Mouse (Mus musculus): ENCODE results near the gene Hist1h3a. TPM values are rescaled to one million over a fixed set of nuclear protein-coding genes. Genes with fewer than 3 reads are reported as not detected.

Gene Hist1h3a
- polyA plus RNA-seq (2014; fragmentation: Illumina TruSeq; extraction: RNeasy Lipid Tissue Mini Kit (QIAGEN cat#74804); ENCODE audit: insufficient read depth, low read depth, low replicate concordance) = not detected

GRCm38 (mm10) chr13:23761871-23762821 is at the start of gene Hist1h3a:
Hist1h3a (minus strand) TSS chr13:23762386.

GRCm38 (mm10) chr13:23806422-23807052 is 44.4 kb upstream of the Hist1h3a start, which contains the start of gene Slc17a2:
Slc17a2 (plus strand) TSS chr13:23806993.

GRCm38 (mm10) chr13:23769613-23770012 is 7.4 kb upstream of the Hist1h3a start, which contains the start of gene Trim38:
Trim38 (plus strand) TSS chr13:23769913.

GRCm38 (mm10) chr13:23763586-23764323 is 1.6 kb upstream of the Hist1h3a start, which contains the start of gene Hist1h1a:
Hist1h1a (plus strand) TSS chr13:23763666.

GRCm38 (mm10) chr13:23760972-23761864 is 968 bp downstream of the Hist1h3a start, which contains the start of gene Hist1h4a:
Hist1h4a (minus strand) TSS chr13:23761230.

GRCm38 (mm10) chr13:23756790-23757189 is 5.4 kb downstream of the Hist1h3a start, which contains the start of gene Hist1h4b:
Hist1h4b (plus strand) TSS chr13:23757013.

GRCm38 (mm10) chr13:23752067-23752741 is 10.0 kb downstream of the Hist1h3a start, which contains the start of gene Hist1h3b:
Hist1h3b (plus strand) TSS chr13:23752267.

GRCm38 (mm10) chr13:23750839-23751477 is 11.2 kb downstream of the Hist1h3a start, which contains the start of gene Hist1h2ab:
Hist1h2ab (plus strand) TSS chr13:23751126.

GRCm38 (mm10) chr13:23746201-23747080 is 15.7 kb downstream of the Hist1h3a start, which contains the start of gene Hist1h2bb:
Hist1h2bb (plus strand) TSS chr13:23746734.

GRCm38 (mm10) chr13:23745381-23746161 is 16.6 kb downstream of the Hist1h3a start, which contains the start of gene Hist1h3c:
Hist1h3c (minus strand) TSS chr13:23745602.

GRCm38 (mm10) chr13:23738677-23739068 is 23.5 kb downstream of the Hist1h3a start, which contains the start of gene Hist1h1c:
Hist1h1c (plus strand) TSS chr13:23738808.

Other genes with a start within 250 kb of the Hist1h3a start
- gene Hist1h4h, start 231.3 kb downstream of the Hist1h3a start, polyA plus RNA-seq (2014; fragmentation: Illumina TruSeq; extraction: RNeasy Lipid Tissue Mini Kit (QIAGEN cat#74804); ENCODE audit: insufficient read depth, low read depth, low replicate concordance) = 16.1 TPM
- gene Hist1h2af, start 228.5 kb downstream of the Hist1h3a start, polyA plus RNA-seq (2014; fragmentation: Illumina TruSeq; extraction: RNeasy Lipid Tissue Mini Kit (QIAGEN cat#74804); ENCODE audit: insufficient read depth, low read depth, low replicate concordance) = not detected
- gene Hist1h3g, start 227.0 kb downstream of the Hist1h3a start, polyA plus RNA-seq (2014; fragmentation: Illumina TruSeq; extraction: RNeasy Lipid Tissue Mini Kit (QIAGEN cat#74804); ENCODE audit: insufficient read depth, low read depth, low replicate concordance) = not detected
- 0.28 TPM for gene Hist1h2bh, start 219.0 kb downstream of the Hist1h3a start, polyA plus RNA-seq (2014; fragmentation: Illumina TruSeq; extraction: RNeasy Lipid Tissue Mini Kit (QIAGEN cat#74804); ENCODE audit: insufficient read depth, low read depth, low replicate concordance)
- not detected for gene Hist1h3f, start 218.3 kb downstream of the Hist1h3a start, polyA plus RNA-seq (2014; fragmentation: Illumina TruSeq; extraction: RNeasy Lipid Tissue Mini Kit (QIAGEN cat#74804); ENCODE audit: insufficient read depth, low read depth, low replicate concordance)
- not detected for gene Hist1h4f, start 210.7 kb downstream of the Hist1h3a start, polyA plus RNA-seq (2014; fragmentation: Illumina TruSeq; extraction: RNeasy Lipid Tissue Mini Kit (QIAGEN cat#74804); ENCODE audit: insufficient read depth, low read depth, low replicate concordance)
- gene Hist1h1d, start 209.1 kb downstream of the Hist1h3a start, polyA plus RNA-seq (2014; fragmentation: Illumina TruSeq; extraction: RNeasy Lipid Tissue Mini Kit (QIAGEN cat#74804); ENCODE audit: insufficient read depth, low read depth, low replicate concordance) = 0.08 TPM
- not detected for gene Hist1h3e, start 200.0 kb downstream of the Hist1h3a start, polyA plus RNA-seq (2014; fragmentation: Illumina TruSeq; extraction: RNeasy Lipid Tissue Mini Kit (QIAGEN cat#74804); ENCODE audit: insufficient read depth, low read depth, low replicate concordance)
- not detected for gene Hist1h2ae, start 191.2 kb downstream of the Hist1h3a start, polyA plus RNA-seq (2014; fragmentation: Illumina TruSeq; extraction: RNeasy Lipid Tissue Mini Kit (QIAGEN cat#74804); ENCODE audit: insufficient read depth, low read depth, low replicate concordance)
- 1.5 TPM for gene Hist1h2bg, start 191.0 kb downstream of the Hist1h3a start, polyA plus RNA-seq (2014; fragmentation: Illumina TruSeq; extraction: RNeasy Lipid Tissue Mini Kit (QIAGEN cat#74804); ENCODE audit: insufficient read depth, low read depth, low replicate concordance)
- gene Hist1h2bf, start 188.2 kb downstream of the Hist1h3a start, polyA plus RNA-seq (2014; fragmentation: Illumina TruSeq; extraction: RNeasy Lipid Tissue Mini Kit (QIAGEN cat#74804); ENCODE audit: insufficient read depth, low read depth, low replicate concordance) = not detected
- gene Hist1h2ad, start 188.0 kb downstream of the Hist1h3a start, polyA plus RNA-seq (2014; fragmentation: Illumina TruSeq; extraction: RNeasy Lipid Tissue Mini Kit (QIAGEN cat#74804); ENCODE audit: insufficient read depth, low read depth, low replicate concordance) = not detected
- 1.1 TPM for gene Hist1h3d, start 186.6 kb downstream of the Hist1h3a start, polyA plus RNA-seq (2014; fragmentation: Illumina TruSeq; extraction: RNeasy Lipid Tissue Mini Kit (QIAGEN cat#74804); ENCODE audit: insufficient read depth, low read depth, low replicate concordance)
- not detected for gene Hist1h4d, start 180.8 kb downstream of the Hist1h3a start, polyA plus RNA-seq (2014; fragmentation: Illumina TruSeq; extraction: RNeasy Lipid Tissue Mini Kit (QIAGEN cat#74804); ENCODE audit: insufficient read depth, low read depth, low replicate concordance)
- gene Hist1h2be, start 141.3 kb downstream of the Hist1h3a start, polyA plus RNA-seq (2014; fragmentation: Illumina TruSeq; extraction: RNeasy Lipid Tissue Mini Kit (QIAGEN cat#74804); ENCODE audit: insufficient read depth, low read depth, low replicate concordance) = 2.7 TPM
- 0.40 TPM for gene Hist1h1e, start 139.8 kb downstream of the Hist1h3a start, polyA plus RNA-seq (2014; fragmentation: Illumina TruSeq; extraction: RNeasy Lipid Tissue Mini Kit (QIAGEN cat#74804); ENCODE audit: insufficient read depth, low read depth, low replicate concordance)
- gene Hist1h2ac, start 78.4 kb downstream of the Hist1h3a start, polyA plus RNA-seq (2014; fragmentation: Illumina TruSeq; extraction: RNeasy Lipid Tissue Mini Kit (QIAGEN cat#74804); ENCODE audit: insufficient read depth, low read depth, low replicate concordance) = 0.25 TPM
- gene Hist1h2bc, start 78.2 kb downstream of the Hist1h3a start, polyA plus RNA-seq (2014; fragmentation: Illumina TruSeq; extraction: RNeasy Lipid Tissue Mini Kit (QIAGEN cat#74804); ENCODE audit: insufficient read depth, low read depth, low replicate concordance) = 123 TPM
- gene Hist1h1t, start 66.6 kb downstream of the Hist1h3a start, polyA plus RNA-seq (2014; fragmentation: Illumina TruSeq; extraction: RNeasy Lipid Tissue Mini Kit (QIAGEN cat#74804); ENCODE audit: insufficient read depth, low read depth, low replicate concordance) = not detected
- 0.68 TPM for gene Hist1h4c, start 63.9 kb downstream of the Hist1h3a start, polyA plus RNA-seq (2014; fragmentation: Illumina TruSeq; extraction: RNeasy Lipid Tissue Mini Kit (QIAGEN cat#74804); ENCODE audit: insufficient read depth, low read depth, low replicate concordance)
- 21.9 TPM for gene Hfe, start 51.5 kb downstream of the Hist1h3a start, polyA plus RNA-seq (2014; fragmentation: Illumina TruSeq; extraction: RNeasy Lipid Tissue Mini Kit (QIAGEN cat#74804); ENCODE audit: insufficient read depth, low read depth, low replicate concordance)
- gene Hist1h1c, start 23.6 kb downstream of the Hist1h3a start, polyA plus RNA-seq (2014; fragmentation: Illumina TruSeq; extraction: RNeasy Lipid Tissue Mini Kit (QIAGEN cat#74804); ENCODE audit: insufficient read depth, low read depth, low replicate concordance) = 58.8 TPM
- not detected for gene Hist1h3c, start 16.8 kb downstream of the Hist1h3a start, polyA plus RNA-seq (2014; fragmentation: Illumina TruSeq; extraction: RNeasy Lipid Tissue Mini Kit (QIAGEN cat#74804); ENCODE audit: insufficient read depth, low read depth, low replicate concordance)
- not detected for gene Hist1h2bb, start 15.7 kb downstream of the Hist1h3a start, polyA plus RNA-seq (2014; fragmentation: Illumina TruSeq; extraction: RNeasy Lipid Tissue Mini Kit (QIAGEN cat#74804); ENCODE audit: insufficient read depth, low read depth, low replicate concordance)
- not detected for gene Hist1h2ab, start 11.3 kb downstream of the Hist1h3a start, polyA plus RNA-seq (2014; fragmentation: Illumina TruSeq; extraction: RNeasy Lipid Tissue Mini Kit (QIAGEN cat#74804); ENCODE audit: insufficient read depth, low read depth, low replicate concordance)
- gene Hist1h3b, start 10.1 kb downstream of the Hist1h3a start, polyA plus RNA-seq (2014; fragmentation: Illumina TruSeq; extraction: RNeasy Lipid Tissue Mini Kit (QIAGEN cat#74804); ENCODE audit: insufficient read depth, low read depth, low replicate concordance) = not detected
- gene Hist1h4b, start 5.4 kb downstream of the Hist1h3a start, polyA plus RNA-seq (2014; fragmentation: Illumina TruSeq; extraction: RNeasy Lipid Tissue Mini Kit (QIAGEN cat#74804); ENCODE audit: insufficient read depth, low read depth, low replicate concordance) = not detected
- not detected for gene Hist1h4a, start 1.2 kb downstream of the Hist1h3a start, polyA plus RNA-seq (2014; fragmentation: Illumina TruSeq; extraction: RNeasy Lipid Tissue Mini Kit (QIAGEN cat#74804); ENCODE audit: insufficient read depth, low read depth, low replicate concordance)
- not detected for gene Hist1h1a, start 1.3 kb upstream of the Hist1h3a start, polyA plus RNA-seq (2014; fragmentation: Illumina TruSeq; extraction: RNeasy Lipid Tissue Mini Kit (QIAGEN cat#74804); ENCODE audit: insufficient read depth, low read depth, low replicate concordance)
- gene Trim38, start 7.5 kb upstream of the Hist1h3a start, polyA plus RNA-seq (2014; fragmentation: Illumina TruSeq; extraction: RNeasy Lipid Tissue Mini Kit (QIAGEN cat#74804); ENCODE audit: insufficient read depth, low read depth, low replicate concordance) = not detected
- 0.34 TPM for gene Slc17a2, start 44.6 kb upstream of the Hist1h3a start, polyA plus RNA-seq (2014; fragmentation: Illumina TruSeq; extraction: RNeasy Lipid Tissue Mini Kit (QIAGEN cat#74804); ENCODE audit: insufficient read depth, low read depth, low replicate concordance)
- not detected for gene Slc17a3, start 77.0 kb upstream of the Hist1h3a start, polyA plus RNA-seq (2014; fragmentation: Illumina TruSeq; extraction: RNeasy Lipid Tissue Mini Kit (QIAGEN cat#74804); ENCODE audit: insufficient read depth, low read depth, low replicate concordance)
- not detected for gene Slc17a1, start 105.4 kb upstream of the Hist1h3a start, polyA plus RNA-seq (2014; fragmentation: Illumina TruSeq; extraction: RNeasy Lipid Tissue Mini Kit (QIAGEN cat#74804); ENCODE audit: insufficient read depth, low read depth, low replicate concordance)
- not detected for gene Slc17a4, start 152.6 kb upstream of the Hist1h3a start, polyA plus RNA-seq (2014; fragmentation: Illumina TruSeq; extraction: RNeasy Lipid Tissue Mini Kit (QIAGEN cat#74804); ENCODE audit: insufficient read depth, low read depth, low replicate concordance)
- gene Hist1h2ba, start 171.8 kb upstream of the Hist1h3a start, polyA plus RNA-seq (2014; fragmentation: Illumina TruSeq; extraction: RNeasy Lipid Tissue Mini Kit (QIAGEN cat#74804); ENCODE audit: insufficient read depth, low read depth, low replicate concordance) = not detected
- not detected for gene Hist1h2aa, start 172.1 kb upstream of the Hist1h3a start, polyA plus RNA-seq (2014; fragmentation: Illumina TruSeq; extraction: RNeasy Lipid Tissue Mini Kit (QIAGEN cat#74804); ENCODE audit: insufficient read depth, low read depth, low replicate concordance)
- gene Scgn, start 228.8 kb upstream of the Hist1h3a start, polyA plus RNA-seq (2014; fragmentation: Illumina TruSeq; extraction: RNeasy Lipid Tissue Mini Kit (QIAGEN cat#74804); ENCODE audit: insufficient read depth, low read depth, low replicate concordance) = not detected

Measured in lung, adult 10 weeks (tissue).